Mouse (Mus musculus) hindbrain, embryonic 12.5 days (tissue): ENCODE measurements around the gene Slc39a9. TPM values are rescaled to one million over a fixed set of nuclear protein-coding genes. Genes with fewer than 3 reads are reported as not detected.

Experiments
- ATAC-seq: fragments of 200-750 bp; cut with Nextera tagmentation; 2 replicates; pipeline ENCODE4 v1.8.0; 2017; ENCODE audit warnings: moderate TSS enrichment; ENCODE audit not compliant: low FRiP score
- H3K27ac ChIP-seq: fragments of 300-500 bp; sonication (generic); 2 replicates; pipeline ENCODE4 v1.5.1; 2016; ENCODE audit warnings: mild to moderate bottlenecking
- H3K27me3 ChIP-seq: fragments of 300-500 bp; sonication (generic); 2 replicates; pipeline ENCODE4 v1.6.1; 2016; ENCODE audit warnings: mild to moderate bottlenecking
- H3K36me3 ChIP-seq: fragments of 300-500 bp; sonication (generic); 2 replicates; pipeline ENCODE4 v1.6.1; 2016; ENCODE audit warnings: mild to moderate bottlenecking
- H3K4me1 ChIP-seq: fragments of 300-500 bp; sonication (generic); 2 replicates; pipeline ENCODE4 v1.6.1; 2016
- H3K4me2 ChIP-seq: fragments of 300-500 bp; sonication (generic); replicated peaks from 2 replicates; pipeline ENCODE4 v1.6.1; 2016; ENCODE audit warnings: mild to moderate bottlenecking
- H3K4me3 ChIP-seq: fragments of 300-500 bp; sonication (generic); 2 replicates; pipeline ENCODE4 v1.5.1; 2016; ENCODE audit warnings: mild to moderate bottlenecking
- H3K9ac ChIP-seq: fragments of 300-500 bp; sonication (generic); 2 replicates; pipeline ENCODE4 v1.6.1; 2016; ENCODE audit warnings: mild to moderate bottlenecking, moderate library complexity
- H3K9me3 ChIP-seq: fragments of 300-500 bp; sonication (generic); replicated peaks from 2 replicates; pipeline ENCODE4 v1.6.1; 2016; ENCODE audit warnings: mild to moderate bottlenecking
- WGBS: fragments of 180-500 bp; shearing (Covaris S2); methylation state at CpG from one replicate; pipeline ENCODE4 v1.1.7; 2016; 5-methylcytosine and 5-hydroxymethylcytosine counted together
- polyA plus RNA-seq: library from polyadenylated mRNA; unstranded; fragments of >200 nt; fragmentation: Nextera tagmentation; extraction: Ambion mirVana; gene quantifications from 2 replicates; pipeline ENCODE4 v1.2.1, GENCODE M21; 2016

Gene Slc39a9
- polyA plus RNA-seq, result 29.0 and 30.1 TPM in 2 replicates

- ATAC-seq, result peak; percentile 97
- H3K4me1 ChIP-seq, result peaks cover 31% of the 10 kb centered on the region
Observed at GRCm38 (mm10) chr12:80643693-80644505, at the start of gene Slc39a9, which contains the start of gene Erh. Slc39a9 (plus strand) TSS chr12:80643883. Erh (minus strand) TSS chr12:80644341.

GRCm38 (mm10) chr12:80594141-80594540, 49.5 kb upstream of the Slc39a9 start:
- H3K27ac ChIP-seq, result no peak overlapping the region

More at GRCm38 (mm10) chr12:80643693-80644505, at the start of gene Slc39a9, which contains the start of gene Erh:
- peaks cover 26% of the 10 kb centered on the region for H3K36me3 ChIP-seq
- peak within 1 kb of the TSS; percentile 88 for H3K27ac ChIP-seq
- no peaks in the 10 kb centered on the region for H3K9me3 ChIP-seq
- no peaks in the 10 kb centered on the region for H3K27me3 ChIP-seq
- H3K9ac ChIP-seq, result peak within 1 kb of the TSS; percentile 96
- H3K4me3 ChIP-seq, result peak within 1 kb of the TSS; percentile 93
- H3K4me2 ChIP-seq, result peak within 1 kb of the TSS; percentile 88
- under 1% methylated on average over 50 of the region's 50 CpGs for WGBS

DNA sequence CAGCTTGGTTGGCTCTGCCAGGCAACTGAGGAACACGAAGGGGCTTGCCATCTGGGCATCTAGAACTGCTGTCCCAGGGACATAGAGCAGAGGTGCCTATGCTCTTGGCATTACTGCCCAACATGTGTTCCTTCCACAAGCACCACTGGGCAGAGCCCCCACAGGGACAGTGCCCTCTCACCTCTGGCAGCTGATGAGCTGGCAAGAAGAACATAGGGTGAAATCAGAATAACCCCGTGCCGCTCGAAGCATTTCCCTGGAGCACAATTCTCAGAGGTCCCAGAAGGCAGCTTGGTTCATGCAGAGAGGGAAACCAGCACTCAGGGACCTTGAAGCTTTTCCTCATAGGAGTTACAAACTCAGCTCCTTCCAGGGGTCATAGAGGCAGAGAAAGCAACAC, 48.9 kb upstream of the Slc39a9 start:
- no peak overlapping the region for H3K27ac ChIP-seq
- H3K27me3 ChIP-seq, result no peaks in the 10 kb centered on the region
- H3K9ac ChIP-seq, result no peak overlapping the region
- no peaks in the 10 kb centered on the region for H3K9me3 ChIP-seq
- peaks cover 6% of the 10 kb centered on the region for H3K36me3 ChIP-seq
- no peak overlapping the region for H3K4me3 ChIP-seq
- H3K4me1 ChIP-seq, result peaks cover 12% of the 10 kb centered on the region; the same call in 1 of the 2 replicates
- WGBS, result 88% methylated on average over 4 of the region's 4 CpGs
- no peak for ATAC-seq
- no peak overlapping the region for H3K4me2 ChIP-seq

More at GRCm38 (mm10) chr12:80594141-80594540, 49.5 kb upstream of the Slc39a9 start:
- Histone ChIP-seq H3K27me3 (no peaks in the 10 kb centered on the region), H3K9me3 (no peaks in the 10 kb centered on the region), H3K4me3 (no peak overlapping the region), H3K9ac (no peak overlapping the region), H3K4me1 (peaks cover 12% of the 10 kb centered on the region; the same call in 1 of the 2 replicates), H3K36me3 (peaks cover 10% of the 10 kb centered on the region), H3K4me2 (no peak overlapping the region)
- WGBS, result 89% methylated on average over 4 of the region's 4 CpGs
- no peak for ATAC-seq

- H3K9ac ChIP-seq, result no peak overlapping the region
- H3K4me1 ChIP-seq, result peaks cover 12% of the 10 kb centered on the region; the same call in 1 of the 2 replicates
- no peaks in the 10 kb centered on the region; the same call in 1 of the 2 replicates for H3K36me3 ChIP-seq
- no peak overlapping the region for H3K4me3 ChIP-seq
- H3K9me3 ChIP-seq, result no peaks in the 10 kb centered on the region
- H3K27me3 ChIP-seq, result no peaks in the 10 kb centered on the region
- no peak overlapping the region for H3K27ac ChIP-seq
- WGBS, result 96% methylated on average over 4 of the region's 4 CpGs
- H3K4me2 ChIP-seq, result no peak overlapping the region
- ATAC-seq, result no peak
Observed at GRCm38 (mm10) chr12:80595566-80595965, 48.1 kb upstream of the Slc39a9 start.

DNA sequence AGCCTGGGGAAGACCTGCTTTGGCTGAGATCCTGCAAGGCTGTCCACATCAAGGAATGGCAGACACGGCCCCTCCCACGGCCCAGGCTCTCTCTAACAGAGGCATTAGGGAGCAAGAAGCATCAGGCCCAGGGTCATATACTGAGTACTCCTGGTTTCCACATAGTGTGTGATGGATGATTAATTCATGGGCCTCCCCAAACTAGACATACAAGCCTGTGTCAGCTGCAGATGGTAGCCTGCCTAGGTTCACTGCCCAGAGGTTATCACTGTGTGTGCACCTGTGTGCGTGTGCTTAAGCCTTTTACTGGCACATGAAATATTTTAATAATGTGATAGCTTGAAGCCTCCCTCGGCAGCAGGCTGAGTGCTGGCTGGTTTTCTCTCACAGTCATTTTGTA, 47.7 kb upstream of the Slc39a9 start:
- H3K9me3 ChIP-seq, result no peaks in the 10 kb centered on the region
- no peak overlapping the region for H3K4me2 ChIP-seq
- peaks cover 12% of the 10 kb centered on the region; the same call in 1 of the 2 replicates for H3K4me1 ChIP-seq
- no peak overlapping the region for H3K9ac ChIP-seq
- WGBS, result 90% methylated on average over 4 of the region's 4 CpGs
- H3K27ac ChIP-seq, result no peak overlapping the region
- H3K27me3 ChIP-seq, result no peaks in the 10 kb centered on the region
- H3K4me3 ChIP-seq, result no peak overlapping the region
- ATAC-seq, result no peak
- H3K36me3 ChIP-seq, result no peaks in the 10 kb centered on the region; the same call in 1 of the 2 replicates

DNA sequence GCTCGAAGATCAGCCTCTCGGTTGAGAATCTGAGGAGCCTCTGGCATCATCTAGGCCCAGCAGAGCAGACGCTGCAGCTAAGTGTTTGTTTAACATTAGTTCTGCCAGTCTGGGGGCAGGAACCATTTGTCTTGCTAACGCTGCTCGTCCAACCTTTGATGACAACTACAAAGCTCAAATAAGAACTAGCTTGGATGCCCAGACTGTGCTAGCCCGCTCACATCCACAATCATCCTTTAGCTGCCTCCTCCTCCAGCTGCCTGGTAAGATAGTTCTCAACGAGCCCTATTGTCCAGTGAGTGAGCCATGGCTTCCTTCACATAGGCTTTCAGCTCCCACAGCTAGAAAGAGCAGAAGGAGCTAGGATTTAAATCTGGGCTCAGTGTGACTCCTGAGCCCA, 45.4 kb upstream of the Slc39a9 start:
- no peak for ATAC-seq
- Histone ChIP-seq H3K9me3 (no peaks in the 10 kb centered on the region), H3K27me3 (no peaks in the 10 kb centered on the region), H3K27ac (peak overlapping the region; percentile 57), H3K4me2 (no peak overlapping the region), H3K9ac (no peak overlapping the region), H3K36me3 (no peaks in the 10 kb centered on the region; the same call in 1 of the 2 replicates), H3K4me1 (peaks cover 12% of the 10 kb centered on the region; the same call in 1 of the 2 replicates), H3K4me3 (no peak overlapping the region)
- WGBS, result 16% methylated on average over 7 of the region's 7 CpGs

DNA sequence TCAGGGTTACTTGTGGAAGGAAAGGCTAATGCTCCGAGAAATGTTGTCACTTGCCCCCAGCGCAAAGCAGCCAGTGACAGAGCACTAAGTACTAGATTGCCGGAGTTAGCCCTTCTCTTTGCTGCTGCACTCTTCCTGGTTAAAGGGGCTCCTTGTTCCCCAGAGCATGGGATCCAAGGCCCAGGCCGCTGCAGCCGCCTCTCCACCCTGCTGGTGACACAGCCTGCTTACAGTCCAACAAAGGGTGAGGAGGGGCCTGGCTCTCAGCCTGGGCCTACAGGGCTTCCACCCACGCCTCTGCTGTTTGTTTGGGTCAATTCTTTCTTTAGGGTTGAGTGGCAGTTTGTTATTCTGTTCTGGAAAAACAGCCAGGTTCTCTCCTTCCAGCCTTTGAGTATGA, 44.9 kb upstream of the Slc39a9 start:
- ATAC-seq, result no peak
- Histone ChIP-seq H3K27ac (peak overlapping the region; percentile 57), H3K9ac (no peak overlapping the region)

GRCm38 (mm10) chr12:80601597-80602269, 42.0 kb upstream of the Slc39a9 start:
- H3K4me1 ChIP-seq, result peaks cover 15% of the 10 kb centered on the region; the same call in 1 of the 2 replicates
- no peak overlapping the region for H3K27ac ChIP-seq
- H3K4me3 ChIP-seq, result no peak overlapping the region
- 83% methylated on average over 9 of the region's 9 CpGs for WGBS
- no peaks in the 10 kb centered on the region for H3K27me3 ChIP-seq
- H3K9me3 ChIP-seq, result no peaks in the 10 kb centered on the region
- H3K9ac ChIP-seq, result no peak overlapping the region
- H3K36me3 ChIP-seq, result no peaks in the 10 kb centered on the region; the same call in 1 of the 2 replicates
- H3K4me2 ChIP-seq, result no peak overlapping the region
- no peak for ATAC-seq

More for the DNA sequence above, 44.9 kb upstream of the Slc39a9 start:
- no peaks in the 10 kb centered on the region for H3K9me3 ChIP-seq
- 40% methylated on average over 6 of the region's 6 CpGs for WGBS
- no peaks in the 10 kb centered on the region; the same call in 1 of the 2 replicates for H3K36me3 ChIP-seq
- no peak overlapping the region for H3K4me3 ChIP-seq
- H3K4me2 ChIP-seq, result no peak overlapping the region
- peaks cover 12% of the 10 kb centered on the region; the same call in 1 of the 2 replicates for H3K4me1 ChIP-seq
- no peaks in the 10 kb centered on the region for H3K27me3 ChIP-seq

DNA sequence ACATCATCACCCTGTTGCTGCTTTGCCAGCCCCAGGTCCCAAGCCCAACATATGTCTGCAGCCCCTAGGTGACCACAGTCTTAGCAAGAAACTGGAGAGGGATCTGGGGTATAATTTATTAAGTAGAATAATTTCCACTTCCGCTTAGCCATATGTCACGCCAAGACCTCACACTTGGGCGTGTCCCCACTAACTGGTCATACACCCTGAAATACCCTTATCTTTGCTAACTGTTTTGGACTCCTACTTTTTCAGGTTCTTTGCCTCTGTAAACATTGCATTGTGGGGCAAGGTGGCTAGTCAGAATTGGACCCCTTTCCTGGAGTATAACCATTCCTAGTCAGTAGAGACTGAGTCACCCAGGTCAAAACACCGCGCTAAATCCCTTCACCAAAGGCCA, 41.3 kb upstream of the Slc39a9 start:
- Histone ChIP-seq H3K4me3 (no peak overlapping the region), H3K4me1 (peaks cover 15% of the 10 kb centered on the region; the same call in 1 of the 2 replicates), H3K27ac (no peak overlapping the region), H3K4me2 (no peak overlapping the region), H3K27me3 (no peaks in the 10 kb centered on the region), H3K36me3 (no peaks in the 10 kb centered on the region; the same call in 1 of the 2 replicates), H3K9me3 (no peaks in the 10 kb centered on the region), H3K9ac (no peak overlapping the region)
- no peak for ATAC-seq
- 98% methylated on average over 5 of the region's 5 CpGs for WGBS

DNA sequence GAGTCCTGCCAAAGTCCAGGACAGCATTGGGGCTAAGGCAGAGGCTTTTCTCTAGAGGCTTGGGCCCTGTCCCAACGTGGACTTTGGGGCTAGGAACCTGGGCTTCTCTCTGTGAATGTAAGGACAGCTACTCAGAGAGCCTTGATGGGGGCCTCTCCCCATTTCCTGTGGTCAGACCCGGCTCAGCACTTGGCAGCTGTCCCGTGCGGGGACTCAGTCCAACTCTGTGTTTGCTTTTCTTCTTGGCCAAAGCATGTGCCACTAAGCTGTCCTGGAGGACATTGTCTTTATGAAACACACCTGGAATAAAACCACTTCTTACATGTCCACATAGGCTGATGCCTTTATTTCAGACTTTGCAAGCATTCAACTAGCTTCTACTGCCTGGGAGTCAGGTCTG, 40.1 kb upstream of the Slc39a9 start:
- no peaks in the 10 kb centered on the region for H3K27me3 ChIP-seq
- H3K4me2 ChIP-seq, result no peak overlapping the region
- no peak overlapping the region for H3K9ac ChIP-seq
- H3K27ac ChIP-seq, result 0 out of 2 replicates have a peak overlapping the region, but pooled peaks have one; percentile 7
- H3K4me1 ChIP-seq, result peaks cover 9% of the 10 kb centered on the region; the same call in 1 of the 2 replicates
- no peak overlapping the region for H3K4me3 ChIP-seq
- H3K9me3 ChIP-seq, result no peaks in the 10 kb centered on the region
- 63% methylated on average over 4 of the region's 4 CpGs for WGBS
- H3K36me3 ChIP-seq, result no peaks in the 10 kb centered on the region
- ATAC-seq, result no peak

- no peaks in the 10 kb centered on the region for H3K36me3 ChIP-seq
- 95% methylated on average over 2 of the region's 2 CpGs for WGBS
- no peaks in the 10 kb centered on the region for H3K9me3 ChIP-seq
- no peaks in the 10 kb centered on the region for H3K27me3 ChIP-seq
- H3K4me3 ChIP-seq, result no peak overlapping the region
- no peak for ATAC-seq
- no peak overlapping the region for H3K4me2 ChIP-seq
- H3K4me1 ChIP-seq, result 0 out of 2 replicates have a peak, but pooled peaks cover 3% of the 10 kb centered on the region
- H3K27ac ChIP-seq, result no peak overlapping the region
- no peak overlapping the region for H3K9ac ChIP-seq
Observed at GRCm38 (mm10) chr12:80604218-80604617, 39.5 kb upstream of the Slc39a9 start.

GRCm38 (mm10) chr12:80608576-80608975, 35.1 kb upstream of the Slc39a9 start:
- 88% methylated on average over 1 of the region's 1 CpGs for WGBS
- Histone ChIP-seq H3K27ac (no peak overlapping the region), H3K4me2 (no peak overlapping the region), H3K4me1 (0 out of 2 replicates have a peak, but pooled peaks cover 5% of the 10 kb centered on the region), H3K27me3 (no peaks in the 10 kb centered on the region), H3K9ac (no peak overlapping the region), H3K9me3 (no peaks in the 10 kb centered on the region), H3K4me3 (no peak overlapping the region), H3K36me3 (no peaks in the 10 kb centered on the region)
- ATAC-seq, result no peak
